Comparison of ENCODE assay signal across 29 mouse cellular contexts in genomic region chr5:110211312-110211711, GRCm38 (mm10). TPM values are rescaled to one million over a fixed set of nuclear protein-coding genes. Genes with fewer than 3 reads are reported as not detected.
DNase-seq lines count a peak whose midpoint lies in the region; ATAC-seq and TF ChIP-seq lines count a peak whose summit lies in the region.
"Had no signal": no experiment of that assay in that cellular context is flagged by ENCODE, and none has a peak within 500 bp of the region (broad histone marks: within the 10 kb centered on the region; RNA-seq: fewer than 3 reads in every experiment).

No protein-coding gene starts in this region.

- H3K27ac ChIP-seq in brown adipose tissue, adult 24 weeks (replicated peaks; ENCODE audit: low read depth, low read length), result peak overlapping the region; percentile 35
- H3K27ac ChIP-seq: embryonic facial prominence, embryonic 10.5 days; embryonic facial prominence, embryonic 15.5 days; forebrain, embryonic 12.5 days; hindbrain, embryonic 13.5 days; kidney, postnatal 0 days; liver, embryonic 15.5 days; neural tube, embryonic 13.5 days; stomach, postnatal 0 days had no signal

- ATAC-seq in megakaryocyte, adult 5-6 weeks (ENCODE audit: poor library complexity, severe bottlenecking), result peak; percentile 95
- ATAC-seq: intestine, embryonic 16.5 days; midbrain, embryonic 16.5 days had no signal

- H3K4me1 ChIP-seq in lung, adult 2 months (ENCODE audit: control insufficient read depth, insufficient read depth, low read length), result no peaks in the 10 kb centered on the region
- H3K4me1 ChIP-seq in brown adipose tissue, adult 24 weeks (ENCODE audit: control insufficient read depth, insufficient read depth, insufficient read length, low read length), result peaks cover 5% of the 10 kb centered on the region; the same call in 1 of the 2 replicates
- H3K4me1 ChIP-seq: embryonic facial prominence, embryonic 10.5 days; embryonic facial prominence, embryonic 15.5 days; forebrain, embryonic 12.5 days; hindbrain, embryonic 13.5 days; liver, embryonic 15.5 days; neural tube, embryonic 13.5 days had no signal

- TF ChIP-seq POLR2A in lung, adult 2 months (IDR thresholded peaks at IDR 0.05; ENCODE audit: borderline replicate concordance, extremely low read depth, low read depth, low read length), result no peak

- no peak overlapping the region for H3K4me3 ChIP-seq in lung, adult 2 months (replicated peaks; ENCODE audit: extremely low read depth, low read depth, low read length)
- no peak overlapping the region for H3K4me3 ChIP-seq in brown adipose tissue, adult 24 weeks (ENCODE audit: insufficient read depth, low read depth, low read length)
- H3K4me3 ChIP-seq: embryonic facial prominence, embryonic 10.5 days; embryonic facial prominence, embryonic 15.5 days; forebrain, embryonic 12.5 days; hindbrain, embryonic 13.5 days; liver, embryonic 15.5 days; neural tube, embryonic 13.5 days had no signal

- intact Hi-C loops in left cerebral cortex, postnatal 14 days (cut with DNase I), result loop anchor here (5.0 kb wide), 1 partner anchor 46 kb away; no protein-coding TSS in a partner anchor

- DNase-seq in lung, postnatal 36 days, result peak; percentile 15
- no peak for DNase-seq in lung, adult 2 months
- no peak for DNase-seq in cerebellum, postnatal 36 days
- DNase-seq in spleen, postnatal 14 days (ENCODE audit: low spot score in 2 of 2), result no peak
- DNase-seq in left cerebral cortex, postnatal 14 days (ENCODE audit: low spot score in 2 of 2), result no peak
- DNase-seq: adrenal gland, adult 8-10 months; cerebellum, adult 11 months; cerebellum, adult 9-11 months; gastrocnemius, postnatal 10 days; heart, adult 11 months; heart, postnatal 36 days; kidney, adult 8-10 months; kidney, postnatal 4 days; left cerebral cortex, postnatal 4 days; right cerebral cortex, postnatal 14 days; thymus, adult 18-20 months; thymus, postnatal 25 days had no signal

- TF ChIP-seq CTCF in lung, adult 2 months (IDR thresholded peaks at IDR 0.05; ENCODE audit: insufficient read depth, low read length), result no peak

- 70% methylated on average over 2 of the region's 2 CpGs for WGBS in lung, adult 2 months

RNA-seq across cellular contexts. Expression of gene Ankle2, which starts 19.5 kb away (rescaled TPM):
- polyA plus RNA-seq in lung, adult 2 months (2012; rRNA removed), result 9.0 and 10.2 TPM in 2 replicates
- polyA plus RNA-seq in brown adipose tissue, adult 24 weeks (2012; ENCODE audit: insufficient read depth, insufficient read length, missing spikeins), result 10.3 and 17.3 TPM in 2 replicates
- total RNA-seq in megakaryocyte, adult 5-6 weeks (2015), result 59.7 and 62.4 TPM in 2 replicates
- total RNA-seq in megakaryocyte, adult 5-6 weeks (2017), result 86.8 and 106 TPM in 2 replicates
- 10 to 100 TPM; 28.7 to 29.5 TPM for total RNA-seq in left cerebral cortex, postnatal 14 days (2021)

RNA-seq across cellular contexts. Expression of gene Golga3, which starts 34.8 kb away (rescaled TPM):
- 8.6 and 11.1 TPM in 2 replicates for polyA plus RNA-seq in lung, adult 2 months (2012; rRNA removed)
- polyA plus RNA-seq in brown adipose tissue, adult 24 weeks (2012; ENCODE audit: insufficient read depth, insufficient read length, missing spikeins), result 13.3 and 14.6 TPM in 2 replicates
- total RNA-seq in megakaryocyte, adult 5-6 weeks (2015), result 11.9 and 12.6 TPM in 2 replicates
- 22.7 and 24.6 TPM in 2 replicates for total RNA-seq in megakaryocyte, adult 5-6 weeks (2017)
- total RNA-seq in left cerebral cortex, postnatal 14 days (2021), result 10 to 100 TPM; 38.5 to 44.6 TPM

RNA-seq across cellular contexts. Expression of gene Pgam5, which starts 58.4 kb away (rescaled TPM):
- polyA plus RNA-seq in lung, adult 2 months (2012; rRNA removed), result 13.7 and 14.2 TPM in 2 replicates
- polyA plus RNA-seq in brown adipose tissue, adult 24 weeks (2012; ENCODE audit: insufficient read depth, insufficient read length, missing spikeins), result 23.3 and 26.3 TPM in 2 replicates
- total RNA-seq in megakaryocyte, adult 5-6 weeks (2015), result 28.3 and 29.8 TPM in 2 replicates
- total RNA-seq in megakaryocyte, adult 5-6 weeks (2017), result 19.4 and 23.4 TPM in 2 replicates
- total RNA-seq in left cerebral cortex, postnatal 14 days (2021), result 10 to 100 TPM; 63.9 to 71.6 TPM
